Mouse (Mus musculus) v-Abl transformed pro-B cells (cell line): ENCODE results near the gene Thada.

Source experiments
- in situ Hi-C, 2 experiments: fragments of 400-800 bp; cut with MboI; formaldehyde crosslinking; loops; one replicate each; pipeline ENCODE4 v1.15.1; 2025; ENCODE audit not compliant: unreplicated experiment in 2 of 2

Thada gene

GRCm38 (mm10) chr17:84465753-84466608 is at the start of gene Thada:
TSS of gene Thada (minus strand) at chr17:84466205.
- in situ Hi-C loops: no loop called here

GRCm38 (mm10) chr17:84512516-84513085 is 46.6 kb upstream of the Thada start:
- in situ Hi-C loops: no loop called here

GRCm38 (mm10) chr17:84511682-84512515 is 45.9 kb upstream of the Thada start, which contains the start of gene Plekhh2:
TSS of gene Plekhh2 (plus strand) at chr17:84511895.
- in situ Hi-C loops: no loop called here

GRCm38 (mm10) chr17:84510961-84511639 is 45.1 kb upstream of the Thada start:
- in situ Hi-C loops: no loop called here

- in situ Hi-C loops: no loop called here
Observed at GRCm38 (mm10) chr17:84510355-84510754, 44.4 kb upstream of the Thada start.

- in situ Hi-C loops: no loop called here
Observed at GRCm38 (mm10) chr17:84509176-84509575, 43.2 kb upstream of the Thada start.

GRCm38 (mm10) chr17:84508736-84509135 is 42.7 kb upstream of the Thada start:
- in situ Hi-C loops: no loop called here

GRCm38 (mm10) chr17:84505922-84506321 is 39.9 kb upstream of the Thada start:
- in situ Hi-C loops: no loop called here

- in situ Hi-C loops: no loop called here
Observed at GRCm38 (mm10) chr17:84502341-84502740, 36.3 kb upstream of the Thada start.

GRCm38 (mm10) chr17:84498639-84499038 is 32.6 kb upstream of the Thada start:
- in situ Hi-C loops: loop anchor here (25.0 kb wide), 2 partner anchors 1236 to 1461 kb away; no protein-coding TSS in a partner anchor

GRCm38 (mm10) chr17:84497972-84498604 is 32.1 kb upstream of the Thada start:
- in situ Hi-C loops: loop anchor here (25.0 kb wide), 2 partner anchors 1236 to 1461 kb away; no protein-coding TSS in a partner anchor

- in situ Hi-C loops: loop anchor here (25.0 kb wide), 2 partner anchors 1235 to 1460 kb away; no protein-coding TSS in a partner anchor
Observed at GRCm38 (mm10) chr17:84497559-84497958, 31.6 kb upstream of the Thada start.

GRCm38 (mm10) chr17:84497026-84497425 is 31.0 kb upstream of the Thada start:
- in situ Hi-C loops: loop anchor here (25.0 kb wide), 2 partner anchors 1235 to 1460 kb away; no protein-coding TSS in a partner anchor

- in situ Hi-C loops: loop anchor here (25.0 kb wide), 2 partner anchors 1230 to 1455 kb away; no protein-coding TSS in a partner anchor
Observed at GRCm38 (mm10) chr17:84492255-84492880, 26.4 kb upstream of the Thada start.

GRCm38 (mm10) chr17:84487415-84487814 is 21.4 kb upstream of the Thada start:
- in situ Hi-C loops: loop anchor here (10.0 to 25.0 kb wide), 3 partner anchors 583 to 1450 kb away; no protein-coding TSS in a partner anchor

- in situ Hi-C loops: loop anchor here (5.0 to 25.0 kb wide), 5 partner anchors 506 to 1446 kb away; no protein-coding TSS in a partner anchor
Observed at GRCm38 (mm10) chr17:84483673-84484320, 17.8 kb upstream of the Thada start.

- in situ Hi-C loops: loop anchor here (5.0 to 25.0 kb wide), 5 partner anchors 506 to 1446 kb away; no protein-coding TSS in a partner anchor
Observed at GRCm38 (mm10) chr17:84482831-84483230, 16.8 kb upstream of the Thada start.
